Mouse (Mus musculus): ENCODE data around the gene Slc7a5. TPM values are rescaled to one million over a fixed set of nuclear protein-coding genes. Genes with fewer than 3 reads are reported as not detected.

The Slc7a5 gene
- polyA plus RNA-seq (2016; fragmentation: Nextera tagmentation; extraction: Ambion mirVana): 13.4 and 18.2 TPM in 2 replicates

DNA sequence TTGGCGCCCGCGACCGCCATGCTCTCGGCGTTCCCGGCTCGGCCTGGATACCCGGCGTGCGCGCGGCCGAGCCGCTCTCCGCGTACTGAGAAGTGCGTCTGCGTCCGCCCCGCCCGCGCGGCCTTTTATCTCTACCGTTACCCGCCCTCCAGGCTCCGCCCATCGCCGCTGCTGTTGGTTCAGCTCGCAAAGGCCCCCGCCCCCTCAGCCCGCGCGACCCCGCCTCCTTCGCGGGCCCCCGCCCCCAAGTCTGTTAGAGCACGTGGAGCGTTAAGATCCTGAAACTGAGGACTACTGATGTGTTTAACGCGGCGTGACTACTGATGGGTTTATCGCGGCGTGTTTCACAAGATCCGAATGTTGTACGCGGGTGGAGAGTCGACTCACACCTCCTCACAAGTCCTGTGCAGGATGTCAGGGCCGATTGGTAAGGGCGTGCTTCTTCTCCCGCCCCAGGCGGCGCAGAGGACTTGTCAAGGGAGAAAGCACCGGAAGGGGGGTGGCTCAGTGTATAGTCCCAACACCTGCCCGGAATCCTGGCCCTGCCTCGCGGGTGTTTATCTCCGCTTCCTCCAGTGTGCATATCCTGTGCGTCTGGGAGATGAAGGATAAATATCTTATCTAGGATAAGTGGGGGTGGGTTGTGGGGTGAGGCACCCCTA is at the start of gene Slc7a5:
Gene Slc7a5, minus strand, starts transcription at position 108 of the 662 bp plus-strand sequence.
- peaks cover 24% of the 10 kb centered on the region for H3K4me1 ChIP-seq (replicated peaks)
- ATAC-seq (ENCODE audit: insufficient number of reproducible peaks, insufficient read depth, low FRiP score, low TSS enrichment, low read depth): peak; percentile 91
- H3K36me3 ChIP-seq: no peaks in the 10 kb centered on the region
- H3K4me2 ChIP-seq: peak within 1 kb of the TSS; percentile 97
- H3K9ac ChIP-seq (replicated peaks): peak within 1 kb of the TSS; percentile 66
- H3K27me3 ChIP-seq: peaks cover 32% of the 10 kb centered on the region
- H3K27ac ChIP-seq: no peak within 1 kb of the TSS
- peak within 1 kb of the TSS; percentile 76 for H3K4me3 ChIP-seq (replicated peaks)
- no peaks in the 10 kb centered on the region for H3K9me3 ChIP-seq
- under 1% methylated on average over 61 of the region's 61 CpGs for WGBS

DNA sequence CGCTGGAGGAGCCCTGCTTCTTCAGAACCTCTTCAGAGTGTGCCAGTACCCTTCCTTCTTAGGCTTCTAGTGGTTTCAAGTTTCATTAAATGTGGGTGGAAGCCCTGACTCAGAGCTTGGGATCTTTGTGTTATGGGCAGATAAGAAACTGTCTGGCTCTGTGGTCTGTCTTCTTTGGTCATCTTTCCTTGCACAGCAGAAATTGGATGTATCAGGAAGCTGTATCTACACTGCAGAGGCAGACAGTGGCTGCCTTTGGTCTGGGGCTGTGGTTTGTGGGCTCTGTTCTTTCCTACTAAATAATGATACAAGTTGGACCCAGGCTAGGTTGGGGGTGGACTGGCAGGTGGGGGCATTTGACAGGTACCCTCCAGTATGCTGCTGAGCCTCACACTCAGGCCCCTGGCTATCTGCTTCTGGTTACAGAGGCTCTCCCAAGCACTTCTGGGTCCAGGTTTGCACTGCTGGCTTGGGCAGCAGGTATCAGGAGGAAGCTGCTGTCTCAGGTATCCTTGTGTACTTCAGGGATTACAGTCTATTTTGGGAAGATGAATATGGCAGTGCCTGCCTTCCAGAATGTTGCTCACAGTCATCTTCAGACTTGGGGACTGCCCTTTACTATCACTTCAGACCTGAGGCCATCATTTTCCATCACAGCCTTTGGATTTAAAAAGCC is 48.5 kb upstream of the Slc7a5 start:
- WGBS: 81% methylated on average over 1 of the region's 1 CpGs
- peaks cover 44% of the 10 kb centered on the region for H3K36me3 ChIP-seq
- ATAC-seq (ENCODE audit: insufficient number of reproducible peaks, insufficient read depth, low FRiP score, low TSS enrichment, low read depth): no peak

DNA sequence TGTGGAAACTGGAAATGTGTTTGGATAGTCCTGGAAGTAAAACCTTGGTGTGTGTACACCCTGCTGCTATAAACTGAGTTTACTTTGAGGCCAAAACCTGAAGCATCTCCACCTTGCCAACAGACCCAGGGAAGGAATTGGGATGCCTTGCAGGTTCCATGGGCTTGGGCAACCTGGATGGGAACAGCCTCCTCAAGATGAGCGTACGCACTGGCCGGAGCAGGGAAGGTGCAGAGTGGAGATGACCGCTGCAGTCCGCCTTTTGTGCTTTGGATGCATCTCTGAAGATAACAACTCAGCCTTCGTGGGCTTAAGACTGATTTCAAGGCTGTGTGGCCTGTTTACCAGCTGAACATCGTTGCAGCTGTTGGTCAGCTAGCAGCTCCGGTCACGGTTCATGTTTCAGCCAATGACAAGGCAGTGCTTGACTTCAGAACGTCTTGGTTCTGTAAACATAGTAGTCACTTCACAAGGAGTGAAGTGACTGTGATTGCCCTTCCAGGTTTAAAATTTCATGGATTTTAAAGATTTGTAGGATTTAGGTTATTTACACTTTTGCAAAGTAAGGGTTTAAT is 47.6 kb upstream of the Slc7a5 start:
- H3K9ac ChIP-seq (replicated peaks): no peak overlapping the region
- H3K27me3 ChIP-seq: no peaks in the 10 kb centered on the region
- no peak overlapping the region for H3K4me2 ChIP-seq
- no peak for ATAC-seq (ENCODE audit: insufficient number of reproducible peaks, insufficient read depth, low FRiP score, low TSS enrichment, low read depth)
- no peak overlapping the region for H3K4me3 ChIP-seq (replicated peaks)
- H3K4me1 ChIP-seq (replicated peaks): peaks cover 30% of the 10 kb centered on the region
- peaks cover 39% of the 10 kb centered on the region for H3K36me3 ChIP-seq
- H3K27ac ChIP-seq: peak overlapping the region; percentile 50; the same call in 1 of the 2 replicates
- WGBS: 74% methylated on average over 10 of the region's 10 CpGs
- no peaks in the 10 kb centered on the region for H3K9me3 ChIP-seq

More for the DNA sequence above, 48.5 kb upstream of the Slc7a5 start:
- Histone ChIP-seq H3K4me3 (replicated peaks) (no peak overlapping the region), H3K4me1 (replicated peaks) (peaks cover 30% of the 10 kb centered on the region), H3K4me2 (no peak overlapping the region), H3K9me3 (no peaks in the 10 kb centered on the region), H3K27ac (no peak overlapping the region), H3K27me3 (no peaks in the 10 kb centered on the region), H3K9ac (replicated peaks) (no peak overlapping the region)

DNA sequence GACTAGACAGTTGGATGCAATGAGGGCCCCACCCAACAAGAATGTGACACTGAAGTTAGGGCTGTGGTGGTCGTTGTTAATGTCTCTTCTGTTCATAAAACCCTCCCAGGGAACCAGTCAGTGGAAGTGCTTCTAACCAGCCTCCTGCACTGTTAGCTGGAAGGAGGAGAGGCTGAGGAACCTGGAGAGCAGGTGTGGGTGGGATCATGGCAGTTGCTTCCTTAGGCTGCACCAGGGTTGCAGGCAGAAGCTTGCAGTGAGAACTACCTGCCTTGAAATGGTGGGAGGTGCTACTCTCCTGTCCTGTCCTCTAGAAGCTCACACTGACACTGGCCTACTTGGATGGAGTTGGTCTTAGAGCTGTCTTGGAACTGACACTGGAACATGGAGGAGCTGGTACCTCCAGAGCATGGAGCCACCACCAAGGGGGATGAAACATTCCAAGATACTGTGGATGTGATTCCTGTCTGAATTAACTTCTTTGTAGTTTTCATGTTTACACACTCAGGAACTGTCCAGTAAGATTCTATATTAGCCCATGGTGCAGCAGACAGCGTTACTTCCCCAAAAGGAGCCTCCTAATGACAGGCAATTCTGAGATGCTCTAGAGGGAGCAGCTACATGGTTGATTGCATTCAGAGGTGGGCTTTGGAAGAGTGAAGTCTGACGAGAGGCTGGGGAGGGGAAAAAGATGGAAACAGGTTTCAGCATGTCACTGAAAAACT is 46.5 kb upstream of the Slc7a5 start:
- Histone ChIP-seq H3K4me3 (replicated peaks) (no peak overlapping the region), H3K9me3 (no peaks in the 10 kb centered on the region), H3K27ac (0 out of 2 replicates have a peak overlapping the region, but pooled peaks have one; percentile 50), H3K4me2 (no peak overlapping the region), H3K27me3 (no peaks in the 10 kb centered on the region), H3K36me3 (peaks cover 39% of the 10 kb centered on the region), H3K9ac (replicated peaks) (no peak overlapping the region), H3K4me1 (replicated peaks) (peaks cover 32% of the 10 kb centered on the region)
- ATAC-seq (ENCODE audit: insufficient number of reproducible peaks, insufficient read depth, low FRiP score, low TSS enrichment, low read depth): no peak
- 61% methylated on average over 3 of the region's 3 CpGs for WGBS

DNA sequence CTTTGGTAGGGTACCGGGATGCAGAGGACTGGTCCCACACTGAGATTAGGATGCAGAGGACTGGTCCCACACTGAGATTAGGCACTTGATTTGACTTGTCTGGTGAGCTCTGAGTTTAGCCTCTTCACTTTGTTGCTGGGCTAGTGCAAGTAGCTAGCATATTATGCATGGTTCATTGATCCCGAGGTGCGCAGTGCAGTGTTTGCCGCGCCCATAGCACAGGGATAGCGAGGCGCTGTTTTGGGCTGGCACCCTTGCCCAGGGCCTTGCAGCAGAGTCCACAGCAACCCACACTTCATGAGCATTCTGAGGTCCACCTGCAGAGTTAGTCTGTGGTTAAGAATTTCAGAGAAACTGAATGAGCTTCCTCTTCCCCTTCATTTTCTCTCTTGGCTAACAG is 45.3 kb upstream of the Slc7a5 start:
- H3K27me3 ChIP-seq: no peaks in the 10 kb centered on the region
- WGBS: 90% methylated on average over 7 of the region's 7 CpGs
- H3K36me3 ChIP-seq: peaks cover 39% of the 10 kb centered on the region
- no peaks in the 10 kb centered on the region for H3K9me3 ChIP-seq
- no peak overlapping the region for H3K9ac ChIP-seq (replicated peaks)
- H3K4me3 ChIP-seq (replicated peaks): no peak overlapping the region
- ATAC-seq (ENCODE audit: insufficient number of reproducible peaks, insufficient read depth, low FRiP score, low TSS enrichment, low read depth): no peak
- peaks cover 42% of the 10 kb centered on the region for H3K4me1 ChIP-seq (replicated peaks)
- H3K27ac ChIP-seq: no peak overlapping the region; the same call in 1 of the 2 replicates
- peak overlapping the region; percentile 81; the same call in 1 of the 2 replicates for H3K4me2 ChIP-seq

DNA sequence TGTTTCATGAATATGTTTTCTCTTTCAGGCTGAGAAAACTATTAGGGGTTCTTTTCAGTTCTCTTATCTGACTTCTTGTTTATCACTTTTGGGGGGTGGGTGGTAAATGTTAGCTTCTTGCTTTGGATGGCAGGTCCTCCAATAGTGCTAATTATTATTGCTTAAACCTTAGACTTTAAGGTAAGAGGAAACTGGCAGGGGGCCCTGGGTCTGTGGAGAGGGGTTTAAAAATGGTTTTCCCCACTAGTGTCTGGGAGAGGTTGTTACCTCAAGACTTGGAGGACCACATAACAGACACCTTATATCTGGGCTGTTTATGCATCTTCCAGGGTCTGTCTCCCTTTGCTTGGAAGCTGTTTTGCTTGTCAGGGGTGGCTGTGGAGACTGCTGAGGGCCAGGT is 44.6 kb upstream of the Slc7a5 start:
- H3K4me3 ChIP-seq (replicated peaks): peak overlapping the region; percentile 95; the same call in 1 of the 2 replicates
- peaks cover 48% of the 10 kb centered on the region for H3K4me1 ChIP-seq (replicated peaks)
- H3K4me2 ChIP-seq: peak overlapping the region; percentile 81
- no peak overlapping the region for H3K9ac ChIP-seq (replicated peaks)
- H3K27me3 ChIP-seq: no peaks in the 10 kb centered on the region
- H3K27ac ChIP-seq: no peak overlapping the region
- peaks cover 39% of the 10 kb centered on the region for H3K36me3 ChIP-seq
- H3K9me3 ChIP-seq: no peaks in the 10 kb centered on the region
- no peak for ATAC-seq (ENCODE audit: insufficient number of reproducible peaks, insufficient read depth, low FRiP score, low TSS enrichment, low read depth)

DNA sequence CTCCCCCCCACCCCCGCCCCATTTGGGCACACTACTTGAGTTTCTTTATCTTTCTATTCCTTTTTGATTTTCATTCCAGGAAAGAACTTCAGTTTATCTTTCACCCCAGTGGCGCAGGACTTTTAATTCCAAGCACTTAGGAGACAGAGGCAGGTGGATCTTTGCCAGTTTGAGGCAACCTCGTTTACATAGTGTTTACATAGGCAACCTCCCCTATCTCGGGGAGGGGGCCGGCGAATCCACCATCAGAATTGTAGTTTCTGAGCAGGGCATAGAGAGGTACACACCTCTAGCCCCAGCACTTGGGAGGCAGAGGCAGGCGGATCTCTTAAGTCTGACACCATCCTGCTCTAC is 44.1 kb upstream of the Slc7a5 start:
- H3K4me3 ChIP-seq (replicated peaks): peak overlapping the region; percentile 95
- no peaks in the 10 kb centered on the region for H3K9me3 ChIP-seq
- 37% methylated on average over 7 of the region's 7 CpGs for WGBS
- H3K36me3 ChIP-seq: peaks cover 39% of the 10 kb centered on the region
- peak overlapping the region; percentile 98 for H3K9ac ChIP-seq (replicated peaks)
- H3K27ac ChIP-seq: no peak overlapping the region
- H3K27me3 ChIP-seq: no peaks in the 10 kb centered on the region
- ATAC-seq (ENCODE audit: insufficient number of reproducible peaks, insufficient read depth, low FRiP score, low TSS enrichment, low read depth): no peak
- H3K4me2 ChIP-seq: peak overlapping the region; percentile 81
- peaks cover 53% of the 10 kb centered on the region for H3K4me1 ChIP-seq (replicated peaks)

DNA sequence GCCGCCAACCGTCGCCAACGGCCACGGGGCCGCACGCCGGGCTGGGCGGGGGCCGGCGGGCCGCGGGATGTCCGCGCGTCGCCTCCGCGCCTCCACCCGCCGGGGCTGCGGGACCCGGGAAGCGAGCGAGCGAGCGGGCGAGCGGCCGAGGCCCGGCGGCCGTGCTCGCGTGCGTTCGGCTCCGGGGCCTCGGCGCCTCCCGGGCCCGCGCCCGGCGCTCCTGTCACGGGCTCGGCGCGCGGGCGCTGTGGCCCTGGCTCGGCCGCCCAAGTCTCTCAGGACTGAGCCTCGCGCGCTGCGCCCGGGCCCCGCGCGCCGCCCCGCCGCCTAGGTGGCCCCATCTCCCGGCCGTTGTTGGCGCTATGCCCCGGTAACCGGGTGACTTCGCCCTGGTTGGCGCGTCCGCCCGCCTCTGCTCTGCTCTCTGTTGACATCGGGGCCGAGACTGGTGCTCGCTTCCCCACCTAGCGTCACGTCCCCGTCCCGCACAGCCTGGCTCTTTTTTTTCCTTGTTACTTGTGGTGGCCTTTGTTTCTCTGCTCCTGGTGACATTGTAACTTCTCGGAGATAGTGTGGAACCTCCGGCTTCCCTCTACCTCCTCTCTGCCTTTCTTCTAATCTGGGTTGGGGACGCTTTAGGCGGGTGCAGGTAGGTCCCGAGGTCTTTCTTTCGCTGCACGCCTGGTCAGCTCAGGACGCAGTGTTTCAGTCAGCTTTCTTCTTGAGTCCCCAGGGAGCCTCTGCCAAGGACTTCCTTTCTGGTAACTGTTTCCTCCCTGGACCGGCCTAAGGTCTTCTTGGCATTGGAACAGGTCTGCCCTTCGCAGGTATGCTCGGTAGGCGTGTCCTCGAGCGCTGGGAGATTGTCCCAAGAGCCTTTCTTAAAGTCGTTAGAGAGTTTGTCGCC is 43.5 kb upstream of the Slc7a5 start:
- peaks cover 55% of the 10 kb centered on the region for H3K4me1 ChIP-seq (replicated peaks)
- H3K9ac ChIP-seq (replicated peaks): peak overlapping the region; percentile 98
- WGBS: under 1% methylated on average over 94 of the region's 97 CpGs
- H3K27me3 ChIP-seq: no peaks in the 10 kb centered on the region
- H3K36me3 ChIP-seq: peaks cover 34% of the 10 kb centered on the region
- H3K4me2 ChIP-seq: peak overlapping the region; percentile 81
- ATAC-seq (ENCODE audit: insufficient number of reproducible peaks, insufficient read depth, low FRiP score, low TSS enrichment, low read depth): no peak
- peak overlapping the region; percentile 91 for H3K27ac ChIP-seq
- peak overlapping the region; percentile 95 for H3K4me3 ChIP-seq (replicated peaks)
- no peaks in the 10 kb centered on the region for H3K9me3 ChIP-seq

DNA sequence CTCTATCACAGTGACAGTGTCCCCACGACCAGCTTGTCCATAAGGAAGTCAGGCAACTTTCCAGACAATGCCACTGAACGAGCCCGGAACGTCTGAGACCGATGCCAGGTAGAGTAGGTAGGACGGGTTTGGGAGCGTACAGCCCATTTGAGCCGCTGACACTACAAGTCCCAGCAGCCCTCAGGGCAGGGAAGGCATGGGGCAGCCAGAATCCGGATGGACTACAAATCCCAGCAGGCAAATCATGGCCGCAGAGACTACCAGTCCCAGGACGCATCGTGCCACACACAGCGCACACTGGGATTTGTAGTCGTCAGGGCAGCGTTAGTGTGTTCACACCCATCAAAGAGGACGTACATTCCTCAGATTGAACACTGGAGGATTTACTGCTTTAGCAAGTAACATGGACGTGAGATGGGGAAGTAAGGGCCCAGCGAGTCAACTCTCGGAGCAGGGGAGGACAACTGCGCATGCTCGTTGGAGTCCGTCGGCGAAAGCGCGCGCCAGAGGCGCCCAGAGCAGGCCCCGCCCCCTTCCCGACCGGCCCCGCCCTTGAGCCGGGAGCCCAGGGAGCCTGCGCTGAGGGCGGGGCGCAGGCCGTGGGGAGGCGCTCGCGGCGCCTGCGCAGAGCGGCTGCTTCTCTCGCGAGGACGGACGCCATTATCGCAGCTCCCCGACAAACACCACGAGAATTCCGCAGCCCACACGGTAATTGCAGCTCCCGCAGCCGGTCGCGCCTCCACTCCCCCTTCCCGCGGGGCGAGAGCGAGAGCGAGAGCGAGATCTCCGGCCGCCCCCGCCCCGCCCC is 42.7 kb upstream of the Slc7a5 start:
- Histone ChIP-seq H3K4me1 (replicated peaks) (peaks cover 55% of the 10 kb centered on the region), H3K4me2 (peak overlapping the region; percentile 81), H3K27ac (peak overlapping the region; percentile 91), H3K27me3 (no peaks in the 10 kb centered on the region), H3K36me3 (peaks cover 26% of the 10 kb centered on the region), H3K9me3 (no peaks in the 10 kb centered on the region), H3K4me3 (replicated peaks) (peak overlapping the region; percentile 95), H3K9ac (replicated peaks) (peak overlapping the region; percentile 98)
- under 1% methylated on average over 65 of the region's 66 CpGs for WGBS
- ATAC-seq (ENCODE audit: insufficient number of reproducible peaks, insufficient read depth, low FRiP score, low TSS enrichment, low read depth): peak; percentile 95
